In genomic region chr12:75559196-75559595, GRCm38 (mm10) we compare ENCODE assay signal across 12 mouse cellular contexts. TPM values are rescaled to one million over a fixed set of nuclear protein-coding genes. Genes with fewer than 3 reads are reported as not detected.
DNase-seq lines count a peak whose midpoint lies in the region; ATAC-seq and TF ChIP-seq lines count a peak whose summit lies in the region.
"Had no signal": no experiment of that assay in that cellular context is flagged by ENCODE, and none has a peak within 500 bp of the region (broad histone marks: within the 10 kb centered on the region; RNA-seq: fewer than 3 reads in every experiment).

No protein-coding gene starts in this region.

- H3K4me3 ChIP-seq in embryonic facial prominence, embryonic 15.5 days (replicated peaks), result no peak overlapping the region
- H3K4me3 ChIP-seq in embryonic facial prominence, embryonic 10.5 days, result no peak overlapping the region
- H3K4me3 ChIP-seq in hindbrain, postnatal 0 days (ENCODE audit: low read length), result no peak overlapping the region
- H3K4me3 ChIP-seq: hindbrain, embryonic 10.5 days had no signal

- no peak for TF ChIP-seq CTCF in hindbrain, postnatal 0 days (IDR thresholded peaks at IDR 0.05; ENCODE audit: low read depth)

- peaks cover 22% of the 10 kb centered on the region for H3K4me1 ChIP-seq in embryonic facial prominence, embryonic 15.5 days
- 0 out of 2 replicates have a peak, but pooled peaks cover 2% of the 10 kb centered on the region for H3K4me1 ChIP-seq in embryonic facial prominence, embryonic 10.5 days
- peaks cover 21% of the 10 kb centered on the region; the same call in 1 of the 2 replicates for H3K4me1 ChIP-seq in hindbrain, postnatal 0 days (ENCODE audit: insufficient read depth, low read length)

- H3K27ac ChIP-seq in embryonic facial prominence, embryonic 15.5 days (replicated peaks), result peak overlapping the region; percentile 28; the same call in 1 of the 2 replicates
- no peak overlapping the region for H3K27ac ChIP-seq in embryonic facial prominence, embryonic 10.5 days (replicated peaks)
- H3K27ac ChIP-seq in hindbrain, postnatal 0 days, result no peak overlapping the region
- H3K27ac ChIP-seq: hindbrain, embryonic 10.5 days had no signal

- no peaks in the 10 kb centered on the region for H3K9me3 ChIP-seq in embryonic facial prominence, embryonic 15.5 days (replicated peaks)
- H3K9me3 ChIP-seq in embryonic facial prominence, embryonic 10.5 days, result no peaks in the 10 kb centered on the region
- H3K9me3 ChIP-seq in hindbrain, postnatal 0 days (ENCODE audit: low read length), result no peaks in the 10 kb centered on the region
- H3K9me3 ChIP-seq: hindbrain, embryonic 10.5 days had no signal

- H3K9ac ChIP-seq in embryonic facial prominence, embryonic 15.5 days, result no peak overlapping the region
- H3K9ac ChIP-seq in hindbrain, postnatal 0 days (replicated peaks; ENCODE audit: low read length), result no peak overlapping the region

- DNase-seq in embryonic facial prominence, embryonic 10.5 days (ENCODE audit: low spot score), result no peak
- DNase-seq in heart, adult 18-20 months, result peak; percentile 64 to 70
- peak; percentile 59 to 69 for DNase-seq in heart, postnatal 10 days
- DNase-seq in lung, postnatal 14 days, result peak; percentile 29
- DNase-seq in cerebellum, adult 8-10 months, result no peak
- no peak for DNase-seq in hindbrain, postnatal 0 days (ENCODE audit: low spot score)
- DNase-seq: cerebellum, postnatal 14 days; kidney, adult 9 months; thymus, adult 2 months had no signal

- intact Hi-C loops in heart, postnatal 10 days (cut with DNase I), result no loop called here

- H3K36me3 ChIP-seq in embryonic facial prominence, embryonic 15.5 days, result no peaks in the 10 kb centered on the region
- H3K36me3 ChIP-seq in embryonic facial prominence, embryonic 10.5 days (replicated peaks), result peaks cover 3% of the 10 kb centered on the region; the same call in 1 of the 2 replicates
- no peaks in the 10 kb centered on the region for H3K36me3 ChIP-seq in hindbrain, postnatal 0 days (ENCODE audit: insufficient read depth, low read length)

- ATAC-seq in embryonic facial prominence, embryonic 15.5 days (ENCODE audit: insufficient number of reproducible peaks, low FRiP score, low TSS enrichment, low read depth), result no peak
- no peak for ATAC-seq in megakaryocyte-erythroid progenitor cell, adult 5-6 weeks (replicated peaks; ENCODE audit: low FRiP score, low TSS enrichment, poor library complexity, severe bottlenecking)
- ATAC-seq in hindbrain, postnatal 0 days, result no peak

- no peak overlapping the region for H3K4me2 ChIP-seq in embryonic facial prominence, embryonic 15.5 days (replicated peaks)
- no peak overlapping the region for H3K4me2 ChIP-seq in hindbrain, postnatal 0 days (ENCODE audit: low read depth, low read length)

- H3K27me3 ChIP-seq in embryonic facial prominence, embryonic 15.5 days, result no peaks in the 10 kb centered on the region
- H3K27me3 ChIP-seq in embryonic facial prominence, embryonic 10.5 days (replicated peaks; ENCODE audit: low read depth, poor library complexity, severe bottlenecking), result no peaks in the 10 kb centered on the region
- no peaks in the 10 kb centered on the region for H3K27me3 ChIP-seq in hindbrain, postnatal 0 days (ENCODE audit: insufficient read depth, low read length)

- 74% methylated on average over 2 of the region's 2 CpGs for WGBS in embryonic facial prominence, embryonic 15.5 days
- 86% methylated on average over 2 of the region's 2 CpGs for WGBS in embryonic facial prominence, embryonic 10.5 days
- WGBS in hindbrain, postnatal 0 days, result 57% methylated on average over 2 of the region's 2 CpGs

RNA-seq across cellular contexts. Expression of gene Ppp2r5e, which starts 36.8 kb away (rescaled TPM):
- 12.4 and 13.1 TPM in 2 replicates for polyA plus RNA-seq in embryonic facial prominence, embryonic 15.5 days (2015; fragmentation: Nextera tagmentation; extraction: Ambion mirVana)
- 13.2 and 14.5 TPM in 2 replicates for polyA plus RNA-seq in embryonic facial prominence, embryonic 10.5 days (2016; fragmentation: Nextera tagmentation; extraction: Ambion mirVana)
- 10 to 100 TPM; 30.9 to 32.2 TPM for total RNA-seq in heart, adult 18-20 months (2021)
- total RNA-seq in heart, postnatal 10 days (2021), result 10 to 100 TPM; 35.4 to 36.9 TPM
- 26.7 and 35.4 TPM in 2 replicates for total RNA-seq in megakaryocyte-erythroid progenitor cell, adult 5-6 weeks (2014; fragmentation: Nextera tagmentation)
- total RNA-seq in megakaryocyte-erythroid progenitor cell, adult 5-6 weeks (2017), result 14.3 and 14.7 TPM in 2 replicates
- 26.7 and 34.0 TPM in 2 replicates for total RNA-seq in hindbrain, postnatal 0 days (2014; rRNA removed)
- 23.4 and 25.2 TPM in 2 replicates for polyA plus RNA-seq in hindbrain, postnatal 0 days (2015; fragmentation: Nextera tagmentation; extraction: Ambion mirVana)

Comparison
In these comparisons a context has a peak if more than half of its experiments do, and no peak if none do; other contexts are left out.
1. DNase-seq: peak in heart, adult 18-20 months (2 of 2), heart, postnatal 10 days (2 of 2) and lung, postnatal 14 days (single experiment); none in embryonic facial prominence, embryonic 10.5 days (single experiment), cerebellum, adult 8-10 months (single experiment) and hindbrain, postnatal 0 days (single experiment).